Mouse (Mus musculus) mouse trophoblast stem cell (cell line): ENCODE measurements around the gene Adam1a.
"Not testable (repeated sequence)": the region's sequence is repeated elsewhere in the genome, so short reads cannot be mapped to it uniquely, and the experiment has no call there.

ENCODE experiments used
- in situ Hi-C, 2 experiments: fragments of 300-500 bp; cut with MseI, MboI; formaldehyde crosslinking; loops; 2 replicates in 1 of 2; 3 replicates in 1 of 2; pipeline ENCODE4 v1.15.1; 2025

The Adam1a gene

GRCm38 (mm10) chr5:121566035-121566681 lies 20.9 kb upstream of the Adam1a start:
- in situ Hi-C loops, result loop anchor here in 1 of 2 experiments (5.0 kb wide), 1 partner anchor 36 kb away; no protein-coding TSS in a partner anchor

GRCm38 (mm10) chr5:121564468-121564895 lies 19.2 kb upstream of the Adam1a start:
- in situ Hi-C loops, result no loop called here

GRCm38 (mm10) chr5:121562436-121562835 lies 17.2 kb upstream of the Adam1a start:
- in situ Hi-C loops, result no loop called here

- in situ Hi-C loops, result no loop called here
These were observed 3.9 kb upstream of the Adam1a start for GRCm38 (mm10) chr5:121549196-121549595.

- in situ Hi-C loops, result no loop called here
These were observed 1.8 kb upstream of the Adam1a start for GRCm38 (mm10) chr5:121547084-121547483.

GRCm38 (mm10) chr5:121546530-121546895 lies 1.2 kb upstream of the Adam1a start:
- in situ Hi-C loops, result no loop called here

- in situ Hi-C loops, result no loop called here
These were observed 679 bp upstream of the Adam1a start, which contains the start of gene Mapkapk5 for GRCm38 (mm10) chr5:121545793-121546529. TSS of gene Mapkapk5 (minus strand) at chr5:121545905.

- in situ Hi-C loops, result no loop called here
These were observed 1.9 kb downstream of the Adam1a start for GRCm38 (mm10) chr5:121543370-121543769.

GRCm38 (mm10) chr5:121541235-121541634 lies 4.0 kb downstream of the Adam1a start:
- in situ Hi-C loops, result no loop called here

GRCm38 (mm10) chr5:121540066-121540465 lies 5.2 kb downstream of the Adam1a start:
- in situ Hi-C loops, result no loop called here

- in situ Hi-C loops, result no loop called here
These were observed 7.7 kb downstream of the Adam1a start for GRCm38 (mm10) chr5:121537588-121537987.

- in situ Hi-C loops, result no loop called here
These were observed 8.2 kb downstream of the Adam1a start for GRCm38 (mm10) chr5:121536921-121537555.

- in situ Hi-C loops, result no loop called here
These were observed 10.2 kb downstream of the Adam1a start for GRCm38 (mm10) chr5:121535116-121535515.

- in situ Hi-C loops, result no loop called here
These were observed 10.8 kb downstream of the Adam1a start for GRCm38 (mm10) chr5:121534521-121534920.

- in situ Hi-C loops, result no loop called here
These were observed 18.3 kb downstream of the Adam1a start for GRCm38 (mm10) chr5:121526961-121527360.

- in situ Hi-C loops, result no loop called here
These were observed 18.8 kb downstream of the Adam1a start for GRCm38 (mm10) chr5:121526526-121526925.

- in situ Hi-C loops, result no loop called here
These were observed 19.4 kb downstream of the Adam1a start for GRCm38 (mm10) chr5:121525774-121526450.

- in situ Hi-C loops, result not testable (repeated sequence)
These were observed 25.5 kb downstream of the Adam1a start for GRCm38 (mm10) chr5:121519758-121520157.

- in situ Hi-C loops, result no loop called here
These were observed 26.3 kb downstream of the Adam1a start for GRCm38 (mm10) chr5:121518983-121519382.

GRCm38 (mm10) chr5:121510009-121510408 lies 35.3 kb downstream of the Adam1a start:
- in situ Hi-C loops, result no loop called here

GRCm38 (mm10) chr5:121506846-121507245 lies 38.4 kb downstream of the Adam1a start:
- in situ Hi-C loops, result no loop called here

- in situ Hi-C loops, result no loop called here
These were observed 42.1 kb downstream of the Adam1a start, which contains the start of gene Adam1b for GRCm38 (mm10) chr5:121503231-121503630. TSS of gene Adam1b (minus strand) at chr5:121503435.
